Mouse (Mus musculus) yolk sac, embryonic 10.5 days (tissue): Measurements from ENCODE around the gene Olfr90.
"Not testable (repeated sequence)": the region's sequence is repeated elsewhere in the genome, so short reads cannot be mapped to it uniquely, and the experiment has no call there.

ENCODE experiments used
- DNase-seq: peaks from one replicate; pipeline ENCODE4 v3.0.0-alpha.2; 2017; ENCODE audit warnings: low spot score

Gene Olfr90

DNA sequence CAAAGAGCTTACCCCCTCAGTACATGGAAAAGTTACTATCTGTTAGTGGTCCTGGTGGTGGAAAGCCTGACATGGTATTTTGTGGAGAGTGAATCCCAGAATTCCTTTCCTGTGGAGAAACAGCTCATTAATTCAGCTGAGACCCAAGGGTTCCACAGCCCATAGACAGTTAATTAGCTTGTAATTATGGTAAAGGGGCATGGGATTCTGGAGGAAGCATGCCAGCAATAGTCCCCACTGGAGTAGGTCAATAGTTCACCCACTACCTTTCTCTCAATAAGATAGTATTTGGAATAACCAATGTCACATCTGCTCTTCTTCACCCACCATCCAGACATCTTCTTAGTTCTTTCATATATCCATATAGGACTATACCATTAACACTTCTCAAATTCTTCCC lies at the start of gene Olfr90:
Olfr90 (minus strand) TSS at position 101 of the 400 bp plus-strand sequence.
- no peak for DNase-seq

DNA sequence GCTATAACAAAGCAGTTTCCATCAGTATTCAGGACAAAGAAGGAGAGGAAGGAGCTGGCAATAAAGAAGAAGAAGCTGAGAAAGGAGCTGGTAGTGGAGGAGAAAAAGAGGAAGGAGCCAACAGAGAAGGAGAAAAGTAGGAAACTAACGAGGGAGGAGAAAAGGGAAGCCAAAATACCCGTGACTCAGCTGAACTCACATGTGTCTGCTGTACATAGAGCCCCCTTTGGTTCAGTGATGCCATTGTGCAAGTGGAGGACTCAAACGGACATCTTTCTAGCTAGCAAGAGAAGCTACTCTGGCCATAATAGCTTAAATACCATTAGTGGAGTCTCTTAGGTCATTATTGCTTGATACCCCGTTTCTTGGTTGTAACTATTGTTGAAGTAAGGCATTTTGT lies 43.1 kb upstream of the Olfr90 start:
- DNase-seq: not testable (repeated sequence)

GRCm38 (mm10) chr17:37119988-37120387 lies 31.7 kb upstream of the Olfr90 start, which contains the start of gene Olfr92:
Gene Olfr92 (minus strand): TSS chr17:37120088.
- no peak for DNase-seq

GRCm38 (mm10) chr17:37098178-37098577 lies 9.9 kb upstream of the Olfr90 start, which contains the start of gene Olfr91:
Gene Olfr91 (minus strand): TSS chr17:37098278.
- DNase-seq: no peak

DNA sequence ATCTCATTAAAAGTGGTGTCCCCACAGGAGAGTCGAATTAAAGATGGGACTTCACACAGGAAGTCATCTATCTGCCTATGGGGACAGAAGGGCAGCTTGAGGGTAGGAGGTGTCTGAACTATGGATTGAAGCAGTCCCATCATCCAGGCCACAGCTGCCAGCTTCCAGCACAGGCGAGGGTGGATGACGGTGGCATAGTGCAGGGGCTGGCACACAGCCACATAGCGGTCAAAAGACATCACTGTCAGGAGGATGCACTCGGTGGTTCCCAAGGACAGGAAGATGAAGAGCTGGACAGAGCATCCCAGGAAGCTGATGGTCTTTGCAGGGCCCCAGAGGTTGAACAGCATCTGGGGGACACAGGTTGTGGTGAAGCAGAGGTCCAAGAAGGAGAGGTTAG lies 5.0 kb upstream of the Olfr90 start:
- DNase-seq: no peak

DNA sequence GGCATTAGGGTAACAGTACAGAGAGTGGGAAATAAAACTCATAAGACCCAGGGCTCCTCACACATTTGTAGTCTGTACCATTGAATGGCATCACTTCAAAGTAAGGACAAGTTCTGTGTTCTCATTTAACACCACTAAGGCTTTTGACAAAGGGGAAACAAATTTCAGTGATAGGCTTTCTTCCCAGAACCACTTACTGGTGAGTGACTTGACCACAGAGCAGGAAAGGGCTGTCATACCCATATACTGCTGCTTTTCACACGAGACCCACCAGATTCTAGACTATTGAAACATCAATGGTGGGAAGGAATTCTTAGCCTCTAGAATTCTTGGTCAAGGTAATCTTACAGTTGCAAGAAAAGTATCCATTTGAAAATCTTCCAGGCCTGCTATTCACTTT lies 3.9 kb upstream of the Olfr90 start:
- no peak for DNase-seq

DNA sequence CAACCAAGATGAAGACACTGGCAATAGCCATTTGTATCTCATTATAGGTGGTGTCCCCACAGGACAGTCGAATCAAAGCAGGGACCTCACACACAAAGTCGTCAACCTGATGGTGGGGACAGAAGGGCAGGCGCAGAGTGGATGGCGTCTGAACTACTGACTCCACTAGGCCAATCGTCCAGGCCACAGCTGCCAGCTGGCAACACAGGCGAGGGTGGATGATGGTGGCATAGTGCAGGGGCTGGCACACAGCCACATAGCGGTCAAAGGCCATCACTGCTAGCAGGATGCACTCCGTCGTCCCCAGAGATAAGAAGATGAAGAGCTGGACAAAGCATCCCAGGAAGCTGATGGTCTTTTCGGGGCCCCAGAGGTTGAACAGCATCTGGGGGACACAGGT lies 2.8 kb downstream of the Olfr90 start:
- no peak for DNase-seq

GRCm38 (mm10) chr17:37084632-37085031 lies 3.7 kb downstream of the Olfr90 start:
- no peak for DNase-seq

- peak; percentile 73 for DNase-seq
Observed at GRCm38 (mm10) chr17:37083327-37083726, 5.0 kb downstream of the Olfr90 start.

DNA sequence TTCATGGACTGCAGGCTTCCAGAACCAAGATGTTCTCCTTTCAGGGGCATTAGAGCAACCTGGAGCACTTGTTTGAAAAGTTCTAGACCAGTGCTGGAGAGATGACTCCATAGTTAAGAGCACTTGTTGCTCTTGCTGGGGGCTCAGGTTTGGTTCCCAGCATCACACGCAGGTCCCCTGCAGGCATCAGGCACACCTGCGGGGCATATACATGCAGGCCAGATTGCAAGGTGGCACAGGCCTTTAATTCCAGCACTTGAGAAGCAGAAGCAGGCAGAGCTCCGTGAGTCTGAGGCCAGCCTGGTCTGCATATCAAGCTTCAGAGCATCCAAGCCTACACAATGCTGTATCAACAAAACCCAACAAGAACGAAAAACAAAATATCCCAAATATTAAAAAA lies 6.6 kb downstream of the Olfr90 start:
- no peak for DNase-seq

DNA sequence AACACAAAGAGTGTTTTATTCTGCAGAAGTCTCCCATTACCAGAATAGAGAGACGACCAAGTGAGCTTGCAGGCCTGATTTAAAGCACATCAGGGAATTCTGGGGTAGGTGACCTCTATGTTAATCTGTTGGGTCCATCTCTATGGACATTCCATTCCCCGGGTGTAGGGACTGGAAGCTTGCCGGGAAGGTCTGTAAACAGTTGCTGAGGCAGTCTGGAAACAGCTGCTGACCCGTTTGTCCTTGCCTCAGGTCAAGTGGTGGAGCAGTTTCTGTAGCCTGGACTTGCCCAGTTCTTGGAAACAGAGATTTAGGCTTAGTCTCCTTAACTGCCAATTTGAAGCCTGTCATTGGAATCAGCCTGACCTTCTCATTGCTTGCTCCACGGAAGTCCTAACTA lies 8.2 kb downstream of the Olfr90 start:
- DNase-seq: peak; percentile 28

DNA sequence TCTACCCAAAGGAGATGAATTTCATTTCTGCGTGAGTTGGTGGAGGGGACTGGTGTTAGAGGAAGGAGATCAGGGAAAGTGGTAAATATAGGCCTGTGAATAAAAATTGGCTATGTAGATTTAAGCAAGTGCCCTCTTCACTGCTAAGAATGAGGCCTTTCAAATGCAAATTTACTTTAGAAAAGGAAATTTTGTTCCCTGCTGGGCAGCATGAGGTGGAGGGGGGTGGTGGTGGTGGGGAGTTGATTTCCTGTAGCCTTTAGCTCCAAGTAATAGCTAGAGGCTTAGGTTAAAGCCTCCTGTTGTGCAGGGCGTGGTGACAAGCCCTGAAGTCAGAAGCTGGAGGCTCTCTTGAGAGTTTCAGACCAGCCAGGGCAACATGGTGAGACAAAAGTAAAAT lies 9.3 kb downstream of the Olfr90 start:
- no peak for DNase-seq

DNA sequence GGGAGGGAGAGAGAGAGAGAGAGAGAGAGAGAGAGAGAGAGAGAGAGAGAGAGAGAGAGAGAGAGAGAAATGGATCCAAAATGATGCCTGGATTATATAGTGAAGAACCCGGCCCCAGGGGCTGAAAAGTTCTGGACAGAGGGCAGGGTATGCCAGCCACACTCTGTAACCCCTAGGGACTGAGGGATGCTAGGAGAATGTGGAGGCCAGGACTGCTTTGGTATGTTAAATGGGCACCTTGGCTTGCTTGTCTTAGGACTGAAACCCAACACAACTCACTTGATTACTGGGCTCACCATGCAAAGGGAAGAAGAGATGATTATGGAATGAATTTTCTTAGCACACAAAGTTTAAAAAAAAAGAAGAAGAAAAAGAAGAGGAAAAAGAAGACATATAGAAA lies 10.1 kb downstream of the Olfr90 start:
- DNase-seq: no peak

DNA sequence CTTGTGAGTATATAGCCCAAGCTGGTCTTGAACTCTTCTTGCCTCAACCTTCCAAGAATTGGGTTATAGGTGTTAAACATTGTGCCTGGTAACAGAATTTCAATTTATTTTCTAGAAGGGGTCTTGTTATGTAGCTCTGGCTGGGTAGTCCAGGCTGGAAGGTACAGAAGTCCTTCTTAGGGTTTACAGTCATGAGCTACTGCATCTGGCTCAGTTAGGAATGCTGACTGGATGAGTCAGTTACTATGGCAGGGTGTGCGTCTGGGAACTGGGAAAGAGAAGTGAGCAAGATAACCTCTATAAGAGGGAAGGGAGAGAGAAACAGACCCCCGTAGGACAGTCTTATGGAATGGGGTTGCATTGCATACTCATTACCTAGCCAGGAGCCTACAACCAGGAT lies 12.5 kb downstream of the Olfr90 start:
- no peak for DNase-seq

DNA sequence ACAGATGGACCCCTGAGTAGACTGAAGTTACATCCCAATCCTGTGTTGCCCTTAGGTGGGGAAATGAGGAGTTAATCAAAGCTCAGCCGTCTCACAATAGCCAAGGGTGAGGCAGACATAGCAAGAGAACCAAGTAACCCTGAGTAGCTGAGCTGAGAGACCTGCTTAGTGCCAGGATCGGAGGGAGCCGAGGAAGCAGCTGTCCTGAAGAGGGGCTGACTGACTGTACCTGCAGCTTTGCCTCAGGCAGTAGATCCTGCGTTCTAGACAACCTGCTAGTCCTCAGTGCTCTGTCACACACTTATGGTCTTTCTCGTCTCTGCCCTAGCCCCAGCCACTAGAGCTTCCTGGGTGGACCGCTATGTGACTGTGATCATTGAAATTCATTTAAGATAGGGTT lies 13.1 kb downstream of the Olfr90 start:
- DNase-seq: no peak

- no peak for DNase-seq
Observed at GRCm38 (mm10) chr17:37072730-37073276, 15.5 kb downstream of the Olfr90 start.

DNA sequence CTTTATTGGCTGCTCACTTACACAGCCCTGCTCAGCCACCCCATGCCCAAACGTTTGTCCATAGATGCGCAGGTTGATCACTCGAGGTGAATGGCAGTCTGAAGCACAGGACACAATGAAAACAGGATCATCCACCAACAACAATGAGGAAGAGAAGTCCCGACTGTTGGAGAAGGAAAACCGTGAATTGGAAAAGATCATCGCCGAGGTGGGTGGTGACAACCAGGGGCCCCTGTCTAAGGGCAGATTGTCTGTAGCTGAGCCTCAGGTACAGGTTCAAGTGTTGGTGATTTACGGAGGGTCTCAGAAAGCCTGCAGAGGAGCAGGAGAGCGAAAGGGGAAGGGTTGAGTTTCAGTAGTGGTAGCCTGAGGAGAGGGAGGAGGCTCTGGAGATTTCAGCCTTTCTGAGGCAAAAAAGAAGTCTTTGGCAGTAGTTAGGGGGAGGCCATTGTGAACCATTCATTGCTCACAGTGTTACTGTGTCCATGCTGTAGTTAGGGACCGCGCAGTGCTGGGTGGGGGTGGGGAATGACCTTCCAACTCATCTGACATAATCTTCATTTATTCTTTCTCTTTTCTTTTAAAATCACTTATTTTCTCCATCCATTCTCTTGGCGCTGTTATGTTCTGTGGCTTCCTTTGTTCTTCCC lies 16.1 kb downstream of the Olfr90 start:
- no peak for DNase-seq

DNA sequence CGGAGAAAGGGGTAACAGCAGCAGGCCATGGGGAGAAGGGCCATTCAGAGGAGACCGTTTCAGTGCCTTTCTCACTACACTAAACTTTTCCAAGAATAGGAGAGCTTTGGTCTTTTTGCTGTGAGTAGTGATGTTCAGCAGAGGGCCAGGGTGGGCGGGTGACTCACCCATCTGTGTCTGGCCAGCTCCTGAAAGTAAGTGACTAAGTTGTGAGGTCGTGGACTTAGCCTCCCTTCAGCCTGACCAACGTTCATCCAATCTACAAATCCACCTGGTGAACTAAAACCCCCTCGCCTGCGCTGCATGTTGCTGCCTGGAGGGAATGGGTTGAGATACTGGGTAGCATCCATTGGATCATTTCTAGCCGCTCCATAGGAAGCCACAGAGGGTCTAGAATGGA lies 18.2 kb downstream of the Olfr90 start:
- DNase-seq: no peak

GRCm38 (mm10) chr17:37067861-37068260 lies 20.4 kb downstream of the Olfr90 start:
- DNase-seq: no peak

DNA sequence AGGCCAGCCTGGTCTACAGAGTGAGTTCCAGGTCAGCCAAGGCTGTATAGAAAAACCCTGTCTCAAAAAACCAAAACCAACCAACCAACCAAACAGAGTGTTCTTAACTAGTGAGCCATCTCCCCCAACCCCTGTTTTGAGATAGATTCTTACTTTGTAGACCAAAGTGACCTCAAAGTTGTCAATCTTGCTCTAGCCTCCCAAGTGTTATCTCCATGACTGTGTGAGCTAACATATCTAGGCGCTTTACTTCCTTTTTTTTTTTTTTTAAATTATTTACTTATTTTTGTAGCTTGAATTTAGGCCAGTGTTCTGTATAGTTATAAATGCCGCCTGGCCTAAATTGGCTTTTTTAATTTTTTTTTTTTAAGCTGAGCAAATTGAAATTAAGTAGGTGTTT lies 22.3 kb downstream of the Olfr90 start:
- no peak for DNase-seq

- no peak for DNase-seq
Observed at GRCm38 (mm10) chr17:37063686-37064495, 24.4 kb downstream of the Olfr90 start.

GRCm38 (mm10) chr17:37063063-37063462 lies 25.2 kb downstream of the Olfr90 start:
- DNase-seq: no peak

GRCm38 (mm10) chr17:37062101-37062641 lies 26.1 kb downstream of the Olfr90 start:
- no peak for DNase-seq
